In genomic region chr12:9338801-9339231, GRCm38 (mm10) we compare ENCODE assay signal across 11 mouse cellular contexts.
DNase-seq lines count a peak whose midpoint lies in the region; ATAC-seq and TF ChIP-seq lines count a peak whose summit lies in the region.
"Had no signal": no experiment of that assay in that cellular context is flagged by ENCODE, and none has a peak within 500 bp of the region (broad histone marks: within the 10 kb centered on the region; RNA-seq: fewer than 3 reads in every experiment).

No protein-coding gene starts in this region.

- no peaks in the 10 kb centered on the region for H3K4me1 ChIP-seq in lung, postnatal 0 days (ENCODE audit: insufficient read depth, low read depth, low read length)
- H3K4me1 ChIP-seq: hindbrain, embryonic 15.5 days had no signal

- H3K27me3 ChIP-seq in lung, postnatal 0 days (replicated peaks; ENCODE audit: insufficient read depth, low read length): no peaks in the 10 kb centered on the region
- H3K27me3 ChIP-seq: hindbrain, embryonic 15.5 days had no signal

- H3K27ac ChIP-seq in lung, postnatal 0 days (ENCODE audit: low read length): no peak overlapping the region
- no peak overlapping the region for H3K27ac ChIP-seq in gastrocnemius, adult 2 months
- H3K27ac ChIP-seq: hindbrain, embryonic 15.5 days had no signal

- no peak for TF ChIP-seq CTCF in lung, postnatal 0 days (IDR thresholded peaks at IDR 0.05)
- no peak for TF ChIP-seq CTCF in gastrocnemius, adult 2 months (IDR thresholded peaks at IDR 0.05)

- H3K9ac ChIP-seq in lung, postnatal 0 days (replicated peaks; ENCODE audit: low read depth): no peak overlapping the region
- H3K9ac ChIP-seq: hindbrain, embryonic 15.5 days had no signal

- no peak overlapping the region for H3K4me2 ChIP-seq in lung, postnatal 0 days (replicated peaks; ENCODE audit: low read depth, low read length)
- H3K4me2 ChIP-seq: hindbrain, embryonic 15.5 days had no signal

- 43% methylated on average over 7 of the region's 7 CpGs for WGBS in lung, postnatal 0 days

- ATAC-seq in frontal cortex, adult (ENCODE audit: low TSS enrichment): peak; percentile 62
- no peak for ATAC-seq in lung, postnatal 0 days
- ATAC-seq: activated CD4-positive, CD25-positive, alpha-beta regulatory T cell, adult 4 months had no signal

- no peaks in the 10 kb centered on the region for H3K36me3 ChIP-seq in lung, postnatal 0 days (ENCODE audit: insufficient read depth, low read length)
- H3K36me3 ChIP-seq: hindbrain, embryonic 15.5 days had no signal

- no peak overlapping the region for H3K4me3 ChIP-seq in lung, postnatal 0 days (ENCODE audit: low read depth, low read length)
- no peak overlapping the region for H3K4me3 ChIP-seq in gastrocnemius, adult 2 months
- H3K4me3 ChIP-seq: hindbrain, embryonic 15.5 days had no signal

- intact Hi-C loops in gastrocnemius, adult 2 months (cut with DNase I): no loop called here

- no peaks in the 10 kb centered on the region for H3K9me3 ChIP-seq in lung, postnatal 0 days (ENCODE audit: low read length)
- H3K9me3 ChIP-seq: hindbrain, embryonic 15.5 days had no signal

- no peak for TF ChIP-seq EP300 in lung, postnatal 0 days (IDR thresholded peaks at IDR 0.05)

- DNase-seq in frontal cortex, postnatal 25 days (ENCODE audit: low spot score in 2 of 2): no peak
- peak; percentile 47 for DNase-seq in lung, postnatal 0 days (ENCODE audit: low spot score)
- no peak for DNase-seq in lung, postnatal 14 days
- DNase-seq in gastrocnemius, adult 2 months: peak; percentile 44
- peak; percentile 2 to 3 for DNase-seq in right cerebral cortex, postnatal 36 days (ENCODE audit: low spot score in 2 of 2)
- no peak for DNase-seq in thymus, postnatal 4 days
- no peak for DNase-seq in thymus, postnatal 0 days (ENCODE audit: low spot score)
- DNase-seq: thymus, postnatal 14 days had no signal

Comparison
In these comparisons a context has a peak if more than half of its experiments do, and no peak if none do; other contexts are left out.
1. DNase-seq: peak in lung, postnatal 0 days (single experiment), gastrocnemius, adult 2 months (single experiment) and right cerebral cortex, postnatal 36 days (2 of 2); none in frontal cortex, postnatal 25 days (0 of 2), lung, postnatal 14 days (single experiment), thymus, postnatal 4 days (single experiment) and thymus, postnatal 0 days (single experiment).